Comparison of ENCODE assay signal across 30 mouse cellular contexts in the genomic region with DNA sequence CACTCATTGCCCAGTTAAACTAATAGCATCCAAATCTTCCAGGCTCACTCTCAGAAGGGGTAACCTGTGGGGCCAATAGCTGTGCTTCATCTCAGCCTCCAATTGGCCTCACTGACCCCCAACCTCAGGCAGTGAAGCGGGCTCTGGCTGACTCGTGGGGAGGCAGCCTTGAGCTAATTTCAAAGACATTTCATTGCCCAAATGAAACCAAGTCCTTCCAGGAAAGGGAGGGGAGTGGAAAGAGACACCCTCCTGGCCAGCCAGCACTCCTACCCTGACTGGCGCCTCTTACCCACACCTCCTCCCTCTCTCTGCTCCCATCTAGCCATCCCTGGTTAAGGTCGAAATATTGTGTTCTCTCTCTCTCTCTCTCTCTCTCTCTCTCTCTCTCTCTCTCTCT. TPM values are rescaled to one million over a fixed set of nuclear protein-coding genes. Genes with fewer than 3 reads are reported as not detected.
A peak's percentile ranks its signal among the peaks of the same experiment; 100 is the strongest.
DNase-seq lines count a peak whose midpoint lies in the region; ATAC-seq lines count a peak whose summit lies in the region.
"Had no signal": no experiment of that assay in that cellular context is flagged by ENCODE, and none has a peak within 500 bp of the region (broad histone marks: within the 10 kb centered on the region; RNA-seq: fewer than 3 reads in every experiment).

No protein-coding gene starts in this region.

- H3K9ac ChIP-seq in kidney, embryonic 15.5 days, result no peak overlapping the region
- H3K9ac ChIP-seq in embryonic facial prominence, embryonic 15.5 days, result no peak overlapping the region
- H3K9ac ChIP-seq: embryonic facial prominence, embryonic 12.5 days; hindbrain, embryonic 12.5 days; hindbrain, embryonic 15.5 days had no signal

- H3K27ac ChIP-seq in kidney, embryonic 15.5 days, result no peak overlapping the region
- peak overlapping the region; percentile 22; the same call in 1 of the 2 replicates for H3K27ac ChIP-seq in embryonic facial prominence, embryonic 15.5 days (replicated peaks)
- H3K27ac ChIP-seq: hindbrain, embryonic 12.5 days; hindbrain, embryonic 15.5 days had no signal

- H3K9me3 ChIP-seq in kidney, embryonic 15.5 days (replicated peaks), result no peaks in the 10 kb centered on the region
- H3K9me3 ChIP-seq in embryonic facial prominence, embryonic 15.5 days (replicated peaks), result no peaks in the 10 kb centered on the region
- H3K9me3 ChIP-seq: embryonic facial prominence, embryonic 12.5 days; G1E; hindbrain, embryonic 12.5 days; hindbrain, embryonic 15.5 days had no signal

- 0 out of 2 replicates have a peak, but pooled peaks cover 2% of the 10 kb centered on the region for H3K4me1 ChIP-seq in kidney, embryonic 15.5 days
- H3K4me1 ChIP-seq in embryonic facial prominence, embryonic 15.5 days, result peaks cover 23% of the 10 kb centered on the region
- H3K4me1 ChIP-seq: hindbrain, embryonic 12.5 days; hindbrain, embryonic 15.5 days had no signal

- H3K4me3 ChIP-seq in kidney, embryonic 15.5 days (replicated peaks), result no peak overlapping the region
- H3K4me3 ChIP-seq in embryonic facial prominence, embryonic 15.5 days (replicated peaks), result no peak overlapping the region
- H3K4me3 ChIP-seq: embryonic facial prominence, embryonic 12.5 days; hindbrain, embryonic 12.5 days; hindbrain, embryonic 15.5 days had no signal

- DNase-seq in adrenal gland, postnatal 14 days, result peak; percentile 16
- no peak for DNase-seq in adrenal gland, adult 2 months
- DNase-seq in kidney, adult 11 months, result no peak
- DNase-seq in left cerebral cortex, adult 9 months (ENCODE audit: low spot score in 2 of 2), result no peak
- DNase-seq: adrenal gland, adult 8-10 months; adrenal gland, postnatal 36 days; B cell, adult 2 months; cerebellum, adult 18-20 months; cerebellum, adult 9-10 months; cerebellum, postnatal 14 days; gastrocnemius, postnatal 10 days; heart, adult 11 months; kidney, adult 18-20 months had no signal

- H3K4me2 ChIP-seq in kidney, embryonic 15.5 days, result no peak overlapping the region
- H3K4me2 ChIP-seq in embryonic facial prominence, embryonic 15.5 days (replicated peaks), result no peak overlapping the region
- H3K4me2 ChIP-seq: embryonic facial prominence, embryonic 12.5 days; heart, embryonic 11.5 days; hindbrain, embryonic 12.5 days; hindbrain, embryonic 15.5 days had no signal

- no peaks in the 10 kb centered on the region for H3K36me3 ChIP-seq in kidney, embryonic 15.5 days
- 0 out of 2 replicates have a peak, but pooled peaks cover 5% of the 10 kb centered on the region for H3K36me3 ChIP-seq in embryonic facial prominence, embryonic 15.5 days
- H3K36me3 ChIP-seq: embryonic facial prominence, embryonic 12.5 days; G1E; hindbrain, embryonic 12.5 days; hindbrain, embryonic 15.5 days had no signal

- peaks cover 24% of the 10 kb centered on the region for H3K27me3 ChIP-seq in kidney, embryonic 15.5 days
- H3K27me3 ChIP-seq in embryonic facial prominence, embryonic 15.5 days, result no peaks in the 10 kb centered on the region
- H3K27me3 ChIP-seq: CH12.LX; embryonic facial prominence, embryonic 12.5 days; hindbrain, embryonic 15.5 days had no signal

- ATAC-seq in kidney, embryonic 15.5 days (replicated peaks; ENCODE audit: low FRiP score), result 0 out of 2 replicates have a peak, but pooled peaks have one; percentile 34
- 0 out of 2 replicates have a peak, but pooled peaks have one; percentile 36 for ATAC-seq in embryonic facial prominence, embryonic 15.5 days (ENCODE audit: insufficient number of reproducible peaks, low FRiP score, low TSS enrichment, low read depth)
- ATAC-seq: forebrain, embryonic 14.5 days had no signal

- WGBS in kidney, embryonic 15.5 days, result 56% methylated on average over 4 of the region's 4 CpGs
- 35% methylated on average over 4 of the region's 4 CpGs for whole genome bisulfite sequencing in embryonic facial prominence, embryonic 15.5 days

RNA-seq across cellular contexts. Expression of a gene that starts 6.8 kb away (rescaled TPM):
- 183 and 214 TPM in 2 replicates for total RNA-seq in adrenal gland, postnatal 14 days (2021)
- 100 to 1,000 TPM; 290 to 364 TPM for total RNA-seq in adrenal gland, adult 2 months (2021)
- polyA plus RNA-seq in adrenal gland, adult 2 months (2012; rRNA removed), result 197 and 251 TPM in 2 replicates
- 90.8 and 96.4 TPM in 2 replicates for polyA plus RNA-seq in kidney, embryonic 15.5 days (2015; fragmentation: Nextera tagmentation; extraction: Ambion mirVana)
- polyA plus RNA-seq in embryonic facial prominence, embryonic 15.5 days (2015; fragmentation: Nextera tagmentation; extraction: Ambion mirVana), result 302 and 313 TPM in 2 replicates
- total RNA-seq: CH12.LX, G1E had no signal
- polyA plus RNA-seq: G1E had no signal

RNA-seq across cellular contexts. Expression of a gene that starts 12.7 kb away (rescaled TPM):
- total RNA-seq in adrenal gland, postnatal 14 days (2021), result 16.3 and 20.9 TPM in 2 replicates
- total RNA-seq in adrenal gland, adult 2 months (2021), result 10 to 100 TPM; 38.2 to 42.3 TPM
- polyA plus RNA-seq in adrenal gland, adult 2 months (2012; rRNA removed), result 24.9 and 29.0 TPM in 2 replicates
- polyA plus RNA-seq in kidney, embryonic 15.5 days (2015; fragmentation: Nextera tagmentation; extraction: Ambion mirVana), result 0.31 and 0.36 TPM in 2 replicates
- polyA plus RNA-seq in embryonic facial prominence, embryonic 15.5 days (2015; fragmentation: Nextera tagmentation; extraction: Ambion mirVana), result 0.41 and 0.43 TPM in 2 replicates
- total RNA-seq: CH12.LX; G1E; hematopoietic stem cell, adult 5-6 weeks had no signal
- polyA plus RNA-seq: G1E had no signal

RNA-seq across cellular contexts. Expression of a gene that starts 31.3 kb away (rescaled TPM):
- total RNA-seq in adrenal gland, postnatal 14 days (2021), result 22.8 and 25.2 TPM in 2 replicates
- total RNA-seq in adrenal gland, adult 2 months (2021), result 10 to 100 TPM; 20.3 to 31.3 TPM
- polyA plus RNA-seq in adrenal gland, adult 2 months (2012; rRNA removed), result 12.6 and 15.5 TPM in 2 replicates
- 66.0 and 71.5 TPM in 2 replicates for polyA plus RNA-seq in kidney, embryonic 15.5 days (2015; fragmentation: Nextera tagmentation; extraction: Ambion mirVana)
- polyA plus RNA-seq in embryonic facial prominence, embryonic 15.5 days (2015; fragmentation: Nextera tagmentation; extraction: Ambion mirVana), result 56.5 and 58.7 TPM in 2 replicates

RNA-seq across cellular contexts. Expression of a gene that starts 55.0 kb away (rescaled TPM):
- total RNA-seq in adrenal gland, postnatal 14 days (2021), result not detected in 2 replicates
- total RNA-seq in adrenal gland, adult 2 months (2021), result not detected
- polyA plus RNA-seq in adrenal gland, adult 2 months (2012; rRNA removed), result 0.13 TPM in 1 of 2 replicates, not detected in the other
- 0.26 TPM in 1 of 2 replicates, not detected in the other for polyA plus RNA-seq in kidney, embryonic 15.5 days (2015; fragmentation: Nextera tagmentation; extraction: Ambion mirVana)
- polyA plus RNA-seq in embryonic facial prominence, embryonic 15.5 days (2015; fragmentation: Nextera tagmentation; extraction: Ambion mirVana), result 12.3 and 13.0 TPM in 2 replicates
- total RNA-seq: adrenal gland, postnatal 36 days; CH12.LX; G1E; gastrocnemius, postnatal 10 days; gastrocnemius, postnatal 4 days; heart, adult 8-10 months; heart, postnatal 25 days; hematopoietic stem cell, adult 5-6 weeks had no signal
- polyA plus RNA-seq: embryonic facial prominence, embryonic 12.5 days; forebrain, embryonic 11.5 days; forebrain, embryonic 14.5 days; G1E; heart, embryonic 11.5 days; heart, embryonic 14.5 days; heart, postnatal 0 days; hindbrain, embryonic 12.5 days; hindbrain, embryonic 15.5 days; intestine, embryonic 14.5 days had no signal

Comparison
In these comparisons a context has a peak if more than half of its experiments do, and no peak if none do; other contexts are left out.
1. RNA of a gene that starts 12.7 kb away (polyA plus RNA-seq): 24.9 to 29.0 TPM in adrenal gland, adult 2 months; 0.41 to 0.43 TPM in embryonic facial prominence, embryonic 15.5 days and 0.31 to 0.36 TPM in kidney, embryonic 15.5 days; every median in the first group is over 10 times any median in the second.